Mouse (Mus musculus) heart, adult 9 months (tissue): ENCODE data around the gene Etv4.

Source experiments
- DNase-seq, 2 experiments: peaks; one replicate each; pipeline ENCODE4 v3.0.0; 2022; ENCODE audit warnings: low spot score in 2 of 2

The Etv4 gene

GRCm38 (mm10) chr11:101786651-101787050 lies 1.5 kb upstream of the Etv4 start:
- DNase-seq, result no peak

- no peak for DNase-seq
Observed at GRCm38 (mm10) chr11:101785852-101786205, 658 bp upstream of the Etv4 start.

- DNase-seq, result peak in 1 of 2 experiments; percentile 11
Observed at GRCm38 (mm10) chr11:101784488-101785142, 556 bp downstream of the Etv4 start.

GRCm38 (mm10) chr11:101784072-101784471 lies 1.1 kb downstream of the Etv4 start:
- DNase-seq, result no peak

GRCm38 (mm10) chr11:101783584-101783983 lies 1.6 kb downstream of the Etv4 start:
- DNase-seq, result no peak

- no peak for DNase-seq
Observed at GRCm38 (mm10) chr11:101783135-101783534, 2.0 kb downstream of the Etv4 start.

GRCm38 (mm10) chr11:101776846-101777245 lies 8.3 kb downstream of the Etv4 start:
- no peak for DNase-seq

- DNase-seq, result peak in 1 of 2 experiments; percentile 58
Observed at GRCm38 (mm10) chr11:101772449-101772848, 12.7 kb downstream of the Etv4 start.

- no peak for DNase-seq
Observed at GRCm38 (mm10) chr11:101772027-101772426, 13.1 kb downstream of the Etv4 start.

GRCm38 (mm10) chr11:101770266-101770665 lies 14.9 kb downstream of the Etv4 start:
- peak in 1 of 2 experiments; percentile 23 for DNase-seq

- no peak for DNase-seq
Observed at GRCm38 (mm10) chr11:101768721-101769120, 16.4 kb downstream of the Etv4 start.

- DNase-seq, result no peak
Observed at GRCm38 (mm10) chr11:101767326-101767725, 17.8 kb downstream of the Etv4 start.

- no peak for DNase-seq
Observed at GRCm38 (mm10) chr11:101764546-101764945, 20.6 kb downstream of the Etv4 start.

GRCm38 (mm10) chr11:101763723-101764122 lies 21.4 kb downstream of the Etv4 start:
- DNase-seq, result peak in 1 of 2 experiments; percentile 22

GRCm38 (mm10) chr11:101759530-101759929 lies 25.6 kb downstream of the Etv4 start:
- no peak for DNase-seq

GRCm38 (mm10) chr11:101758431-101758830 lies 26.7 kb downstream of the Etv4 start:
- DNase-seq, result no peak

- peak in 1 of 2 experiments; percentile 8 for DNase-seq
Observed at GRCm38 (mm10) chr11:101757366-101757765, 27.8 kb downstream of the Etv4 start.

GRCm38 (mm10) chr11:101756616-101757015 lies 28.6 kb downstream of the Etv4 start:
- DNase-seq, result peak; percentile 22 to 35

- no peak for DNase-seq
Observed at GRCm38 (mm10) chr11:101733596-101733995, 51.6 kb downstream of the Etv4 start.

GRCm38 (mm10) chr11:101732518-101733440 lies 52.4 kb downstream of the Etv4 start, which contains the start of gene Dhx8:
TSS of gene Dhx8 (plus strand) at chr11:101732919.
- peak; percentile 97 to 99 for DNase-seq

- no peak for DNase-seq
Observed at GRCm38 (mm10) chr11:101729308-101729707, 55.9 kb downstream of the Etv4 start.

GRCm38 (mm10) chr11:101726765-101727164 lies 58.4 kb downstream of the Etv4 start:
- no peak for DNase-seq

GRCm38 (mm10) chr11:101725043-101725442 lies 60.1 kb downstream of the Etv4 start:
- no peak for DNase-seq
